Mouse (Mus musculus): ENCODE results near the gene Plce1. TPM values are rescaled to one million over a fixed set of nuclear protein-coding genes. Genes with fewer than 3 reads are reported as not detected.

The Plce1 gene
- polyA plus RNA-seq, 1 experiment from 2014 or later = 2.7 TPM

Other genes with a start within 250 kb of the Plce1 start
- gene Lgi1, start 216.6 kb upstream of the Plce1 start, polyA plus RNA-seq (2016; fragmentation: Nextera tagmentation; extraction: Ambion mirVana) = 1.2 and 1.4 TPM in 2 replicates
- gene Slc35g1, start 85.1 kb upstream of the Plce1 start, polyA plus RNA-seq (2016; fragmentation: Nextera tagmentation; extraction: Ambion mirVana) = 5.0 and 6.1 TPM in 2 replicates

All from embryonic facial prominence, embryonic 10.5 days (tissue).